Mouse (Mus musculus) fibroblast of lung, adult 2 months (primary cell): Measurements from ENCODE around the gene Asic2.

Experiments used
- DNase-seq: peaks from one replicate; pipeline ENCODE4 v3.0.0-alpha.2; 2011; ENCODE audit warnings: low read depth

The Asic2 gene

DNA sequence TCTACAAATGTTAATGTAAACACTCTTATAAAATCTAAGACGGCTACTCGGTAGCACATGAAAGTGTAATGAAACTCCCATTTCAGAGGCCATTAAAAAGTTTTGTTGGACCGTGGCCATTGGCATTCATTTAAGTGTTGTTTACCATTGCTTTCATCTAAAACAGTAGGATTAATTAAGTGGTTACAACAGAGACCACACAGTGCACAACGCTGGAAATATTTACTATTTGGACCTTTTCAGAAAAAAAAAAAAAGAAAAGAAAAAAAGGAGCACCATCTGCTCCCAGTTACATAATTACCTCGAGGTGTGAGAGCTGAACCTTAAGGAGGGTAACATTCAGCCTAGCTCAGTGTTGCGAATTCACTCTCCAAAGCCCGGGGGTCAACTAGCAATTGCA is 1122.8 kb downstream of the Asic2 start:
- DNase-seq = no peak

DNA sequence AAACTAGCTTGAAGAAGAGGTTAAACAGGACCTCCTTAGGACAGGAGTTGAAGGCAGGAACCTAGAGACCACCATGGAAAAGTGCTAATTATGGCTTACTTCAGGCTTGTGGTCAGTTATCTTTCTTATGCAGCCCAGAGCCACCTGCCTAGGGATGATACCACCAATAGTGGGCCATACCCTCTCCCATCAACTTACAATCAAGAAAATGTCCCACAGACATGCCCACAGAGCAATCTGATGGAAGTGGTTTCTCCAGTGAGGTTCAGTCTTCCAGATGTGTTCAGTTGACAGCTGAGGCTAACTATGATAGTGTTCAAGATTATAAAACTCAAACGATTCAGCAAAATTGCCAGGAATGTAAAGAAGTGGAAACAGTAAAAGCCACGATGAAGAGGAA is 1124.8 kb downstream of the Asic2 start:
- no peak for DNase-seq

DNA sequence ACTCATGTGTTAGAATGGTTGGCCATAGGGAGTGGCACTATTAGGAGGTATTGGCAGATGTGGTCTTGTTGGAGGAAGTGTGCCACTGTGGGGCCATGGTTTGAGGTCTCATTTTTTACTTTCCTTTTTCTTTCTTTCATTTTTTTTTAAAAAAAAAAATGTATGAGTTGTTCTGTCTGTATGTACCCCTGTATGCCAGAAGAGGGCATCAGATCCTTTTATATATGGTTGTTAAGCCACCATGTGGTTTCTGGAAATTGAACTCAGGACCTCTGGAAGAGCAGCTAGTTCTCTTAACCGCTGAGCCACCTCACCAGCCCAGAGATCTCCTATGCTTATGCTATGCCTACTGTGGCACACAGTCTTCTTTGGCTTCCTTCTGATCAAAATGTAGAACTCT is 1129.5 kb downstream of the Asic2 start:
- DNase-seq = no peak

DNA sequence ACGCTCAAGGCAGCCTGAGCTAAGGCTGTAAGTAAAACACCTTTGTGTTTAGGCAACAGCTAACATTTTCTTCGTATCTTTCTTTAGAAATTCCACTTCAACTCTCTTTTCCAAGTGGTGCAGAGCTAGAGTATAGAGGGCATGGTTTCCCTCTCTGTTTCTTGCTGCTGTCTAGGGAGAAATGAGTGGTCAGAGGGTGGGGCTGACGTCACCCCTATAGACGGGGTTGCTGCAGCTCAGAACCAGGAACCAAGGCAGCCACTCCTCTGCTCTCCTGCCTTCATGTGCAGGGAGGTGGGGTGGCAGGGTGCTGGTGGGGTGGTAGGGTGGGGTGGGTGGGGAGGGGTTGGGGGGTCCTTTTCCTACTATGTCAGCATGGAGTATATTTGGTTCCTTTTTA is 1132.4 kb downstream of the Asic2 start:
- DNase-seq = no peak

DNA sequence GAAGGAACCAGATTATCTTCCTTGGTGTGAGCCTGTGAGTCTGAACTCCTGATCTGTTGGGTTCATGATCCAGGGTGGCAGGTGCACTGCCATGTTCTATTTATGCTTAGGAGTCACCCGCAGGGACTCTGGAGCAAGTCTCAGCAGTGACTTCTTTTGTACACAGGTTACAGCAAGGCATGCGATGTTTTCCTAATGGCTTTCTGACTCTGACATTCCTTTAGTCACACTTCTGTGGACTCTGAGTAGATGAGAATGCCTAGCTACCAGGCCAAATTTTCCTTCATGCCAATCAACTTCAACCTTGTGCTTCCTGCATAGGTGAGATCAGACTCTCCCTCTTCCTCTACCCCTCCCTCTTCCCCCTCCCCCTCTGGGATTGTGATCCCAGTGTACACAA is 1132.9 kb downstream of the Asic2 start:
- no peak for DNase-seq
